In genomic region chr4:98453231-98453630, GRCm38 (mm10) we compare ENCODE assay signal across 19 mouse cellular contexts. TPM values are rescaled to one million over a fixed set of nuclear protein-coding genes. Genes with fewer than 3 reads are reported as not detected.
DNase-seq lines count a peak whose midpoint lies in the region; ATAC-seq and TF ChIP-seq lines count a peak whose summit lies in the region.
"Had no signal": no experiment of that assay in that cellular context is flagged by ENCODE, and none has a peak within 500 bp of the region (broad histone marks: within the 10 kb centered on the region; RNA-seq: fewer than 3 reads in every experiment).

No protein-coding gene starts in this region.

- H3K4me1 ChIP-seq in heart, embryonic 11.5 days (ENCODE audit: control insufficient read depth, insufficient read depth, low read length) = peaks cover 7% of the 10 kb centered on the region
- 0 out of 2 replicates have a peak, but pooled peaks cover 3% of the 10 kb centered on the region for H3K4me1 ChIP-seq in intestine, postnatal 0 days (replicated peaks; ENCODE audit: control insufficient read depth, insufficient read depth, low read length)
- H3K4me1 ChIP-seq: lung, embryonic 15.5 days had no signal

- H3K9me3 ChIP-seq in heart, embryonic 11.5 days (replicated peaks; ENCODE audit: control insufficient read depth, low read length) = no peaks in the 10 kb centered on the region
- no peaks in the 10 kb centered on the region for H3K9me3 ChIP-seq in intestine, postnatal 0 days (ENCODE audit: control insufficient read depth)
- H3K9me3 ChIP-seq: heart, embryonic 15.5 days; hindbrain, embryonic 10.5 days; kidney, embryonic 15.5 days; lung, embryonic 15.5 days had no signal

- peak; percentile 78 for DNase-seq in heart, adult 11 months
- peak; percentile 22 to 29 for DNase-seq in right cerebral cortex, adult 2 months (ENCODE audit: low spot score in 2 of 2)
- DNase-seq in right cerebral cortex, postnatal 14 days = no peak
- peak; percentile 27 to 31 for DNase-seq in layer of hippocampus, postnatal 36 days
- no peak for DNase-seq in natural killer cell, adult 2 months (ENCODE audit: low spot score in 2 of 2)
- DNase-seq: adrenal gland, postnatal 36 days; cerebellum, postnatal 25 days; thymus, adult 18-20 months had no signal

- H3K36me3 ChIP-seq in heart, embryonic 11.5 days (ENCODE audit: control insufficient read depth, insufficient read depth, low read length) = no peaks in the 10 kb centered on the region
- H3K36me3 ChIP-seq in intestine, postnatal 0 days (ENCODE audit: control insufficient read depth, insufficient read depth) = peaks cover 4% of the 10 kb centered on the region
- H3K36me3 ChIP-seq: heart, embryonic 15.5 days; lung, embryonic 15.5 days had no signal

- H3K27ac ChIP-seq in heart, embryonic 11.5 days (ENCODE audit: low read depth, low read length) = no peak overlapping the region
- no peak overlapping the region for H3K27ac ChIP-seq in intestine, postnatal 0 days (ENCODE audit: low read depth, low read length)
- H3K27ac ChIP-seq: heart, embryonic 15.5 days; hindbrain, embryonic 10.5 days; kidney, embryonic 15.5 days; left cerebral cortex, adult 2 months; lung, embryonic 15.5 days had no signal

- TF ChIP-seq CTCF in intestine, postnatal 0 days (IDR thresholded peaks at IDR 0.05; ENCODE audit: low read depth) = no peak

- 74% methylated on average over 5 of the region's 5 CpGs for WGBS in heart, embryonic 11.5 days (ENCODE audit: insufficient replicate concordance)
- WGBS in intestine, postnatal 0 days = 84% methylated on average over 5 of the region's 5 CpGs

- no peak overlapping the region for H3K9ac ChIP-seq in heart, embryonic 11.5 days (ENCODE audit: low read depth, low read length)
- no peak overlapping the region for H3K9ac ChIP-seq in intestine, postnatal 0 days (ENCODE audit: low read depth, low read length)
- H3K9ac ChIP-seq: heart, embryonic 15.5 days; kidney, embryonic 15.5 days; lung, embryonic 15.5 days had no signal

- no peaks in the 10 kb centered on the region for H3K27me3 ChIP-seq in heart, embryonic 11.5 days (ENCODE audit: control insufficient read depth, insufficient read depth, low read length)
- no peaks in the 10 kb centered on the region for H3K27me3 ChIP-seq in intestine, postnatal 0 days (replicated peaks; ENCODE audit: control insufficient read depth, insufficient read depth, low read length)
- H3K27me3 ChIP-seq: heart, embryonic 15.5 days; kidney, embryonic 15.5 days; lung, embryonic 15.5 days had no signal

- ATAC-seq in heart, embryonic 11.5 days (replicated peaks; ENCODE audit: insufficient number of reproducible peaks, low FRiP score, low TSS enrichment) = no peak
- ATAC-seq in intestine, postnatal 0 days = no peak
- ATAC-seq: forebrain, embryonic 16.5 days; inflammation-experienced regulatory T-cells, adult 6 months had no signal

- H3K4me2 ChIP-seq in heart, embryonic 11.5 days = no peak overlapping the region
- H3K4me2 ChIP-seq in intestine, postnatal 0 days (replicated peaks; ENCODE audit: low read depth) = no peak overlapping the region
- H3K4me2 ChIP-seq: heart, embryonic 15.5 days; kidney, embryonic 15.5 days; liver, embryonic 11.5 days; lung, embryonic 15.5 days had no signal

- no peak overlapping the region for H3K4me3 ChIP-seq in heart, embryonic 11.5 days (ENCODE audit: low read depth, low read length)
- H3K4me3 ChIP-seq in intestine, postnatal 0 days (ENCODE audit: low read depth, low read length) = no peak overlapping the region
- H3K4me3 ChIP-seq: heart, embryonic 15.5 days; hindbrain, embryonic 10.5 days; kidney, embryonic 15.5 days; left cerebral cortex, adult 2 months; lung, embryonic 15.5 days; myocyte had no signal

RNA-seq across cellular contexts. Expression of gene Patj, which starts 57.6 kb away (rescaled TPM):
- polyA plus RNA-seq in heart, embryonic 11.5 days (2014; fragmentation: Nextera tagmentation; extraction: Ambion mirVana) = 9.1 and 11.4 TPM in 2 replicates
- 1 to 10 TPM; 6.4 to 9.5 TPM for total RNA-seq in layer of hippocampus, postnatal 36 days (2021)
- polyA plus RNA-seq in intestine, postnatal 0 days (2015; fragmentation: Nextera tagmentation; extraction: Ambion mirVana) = 12.9 and 20.9 TPM in 2 replicates

Comparison
In these comparisons a context has a peak if more than half of its experiments do, and no peak if none do; other contexts are left out.
1. DNase-seq: peak in heart, adult 11 months (single experiment), right cerebral cortex, adult 2 months (2 of 2) and layer of hippocampus, postnatal 36 days (2 of 2); none in right cerebral cortex, postnatal 14 days (single experiment) and natural killer cell, adult 2 months (0 of 2).